Mouse (Mus musculus): ENCODE data around the gene Nrcam. TPM values are rescaled to one million over a fixed set of nuclear protein-coding genes. Genes with fewer than 3 reads are reported as not detected.
A peak's percentile ranks its signal among the peaks of the same experiment; 100 is the strongest.
"Not testable (repeated sequence)": the region's sequence is repeated elsewhere in the genome, so short reads cannot be mapped to it uniquely, and the experiment has no call there.

Nrcam gene
- under 1 TPM; 0.30 to 0.94 TPM for total RNA-seq (2021)

DNA sequence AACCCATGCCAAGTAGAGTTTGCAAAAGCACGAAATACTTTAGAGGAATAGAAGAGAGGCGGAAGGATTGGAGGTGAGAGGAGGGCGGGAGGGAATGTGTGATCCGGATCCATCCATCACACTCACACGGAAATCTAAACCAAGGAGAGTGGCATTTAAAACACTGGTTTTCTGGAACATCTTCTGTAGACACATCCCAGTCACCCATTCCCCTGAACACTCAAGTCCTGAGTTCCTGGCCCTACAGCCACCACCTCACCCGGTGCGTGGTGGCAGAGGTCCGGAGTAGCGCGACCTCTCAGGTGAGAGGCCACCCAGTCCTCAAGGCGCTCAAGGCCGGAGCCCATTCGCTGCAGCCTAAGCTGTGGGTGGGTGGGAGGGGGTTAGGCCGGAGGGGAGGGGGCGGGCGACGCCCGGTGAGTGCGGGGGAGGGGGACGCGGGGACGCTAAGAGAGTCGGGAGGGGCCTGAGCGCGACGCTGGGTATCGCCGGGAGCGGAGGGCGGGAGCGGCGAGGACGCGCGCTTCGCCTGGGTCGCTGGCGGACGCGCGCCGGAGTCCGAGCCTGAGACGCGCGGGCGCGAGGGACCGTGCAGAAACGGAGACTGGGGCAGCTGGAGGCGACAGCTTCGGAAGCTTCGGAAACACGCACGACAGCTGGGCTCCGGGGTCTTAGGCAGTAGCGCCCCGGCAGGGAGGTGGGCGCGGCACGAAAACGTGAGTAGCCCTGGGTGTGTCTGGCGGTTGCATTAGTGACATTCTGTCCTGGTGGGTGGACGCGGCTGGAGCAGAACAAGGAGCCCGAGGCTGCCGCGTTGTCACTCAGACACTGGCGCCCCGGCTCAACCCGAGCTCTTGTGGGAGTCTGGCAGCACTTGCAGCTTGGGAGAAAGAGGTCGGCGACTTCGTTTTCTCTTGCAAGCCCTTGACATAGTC lies at the start of gene Nrcam:
Gene Nrcam, plus strand, starts transcription at position 505 of the 935 bp plus-strand sequence.
- DNase-seq = peak; percentile 7 to 21
- intact Hi-C loops (cut with DNase I) = no loop called here

GRCm38 (mm10) chr12:44280147-44280546 lies 48.5 kb upstream of the Nrcam start:
- intact Hi-C loops (cut with DNase I); DNase-seq: not testable (repeated sequence)

GRCm38 (mm10) chr12:44281534-44281933 lies 47.2 kb upstream of the Nrcam start:
- intact Hi-C loops (cut with DNase I) = no loop called here

GRCm38 (mm10) chr12:44283378-44283777 lies 45.3 kb upstream of the Nrcam start:
- intact Hi-C loops (cut with DNase I) = no loop called here
- DNase-seq = peak in 1 of 2 experiments; percentile 25

More at GRCm38 (mm10) chr12:44281534-44281933, 47.2 kb upstream of the Nrcam start:
- no peak for DNase-seq

GRCm38 (mm10) chr12:44286992-44287391 lies 41.7 kb upstream of the Nrcam start:
- DNase-seq = no peak
- intact Hi-C loops (cut with DNase I) = no loop called here

DNA sequence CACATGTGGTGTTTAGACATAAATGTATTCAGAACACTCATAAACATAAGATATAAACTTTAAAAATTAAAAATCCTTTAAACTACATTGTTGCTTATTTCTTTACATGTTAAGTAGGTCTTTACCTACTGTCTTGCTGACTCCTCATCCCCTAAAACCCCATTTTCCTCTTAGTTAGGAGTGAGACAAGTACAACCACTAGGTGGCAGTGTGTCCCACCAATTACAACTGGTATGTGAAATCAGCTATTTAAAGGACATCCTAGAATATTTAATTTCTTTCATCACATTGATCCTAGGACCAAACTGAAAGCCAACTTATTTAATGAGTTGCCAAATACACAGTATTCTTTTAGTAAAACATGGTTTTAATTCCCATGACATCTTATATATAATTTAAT lies 36.4 kb upstream of the Nrcam start:
- intact Hi-C loops (cut with DNase I) = no loop called here
- peak; percentile 61 to 68 for DNase-seq

DNA sequence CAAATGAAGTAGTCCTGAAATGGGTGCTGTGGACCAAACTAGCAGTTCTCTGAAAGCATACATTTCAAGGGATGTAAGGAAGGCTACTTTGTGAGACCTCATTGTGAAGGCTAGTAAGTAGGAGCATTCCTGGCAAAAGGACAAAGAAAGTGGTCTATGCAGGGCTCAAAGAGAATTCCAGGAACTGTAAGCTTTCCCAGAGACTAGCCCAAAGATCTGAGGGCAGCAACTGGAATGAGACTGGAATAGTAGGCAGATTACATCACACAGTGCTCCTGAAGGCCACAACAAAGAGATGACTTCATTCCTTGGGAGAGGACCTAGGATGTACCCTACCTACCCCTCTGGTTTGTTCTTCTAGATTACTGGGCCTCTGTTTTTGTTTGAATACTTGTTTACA lies 27.9 kb upstream of the Nrcam start:
- intact Hi-C loops (cut with DNase I) = no loop called here
- DNase-seq = no peak

DNA sequence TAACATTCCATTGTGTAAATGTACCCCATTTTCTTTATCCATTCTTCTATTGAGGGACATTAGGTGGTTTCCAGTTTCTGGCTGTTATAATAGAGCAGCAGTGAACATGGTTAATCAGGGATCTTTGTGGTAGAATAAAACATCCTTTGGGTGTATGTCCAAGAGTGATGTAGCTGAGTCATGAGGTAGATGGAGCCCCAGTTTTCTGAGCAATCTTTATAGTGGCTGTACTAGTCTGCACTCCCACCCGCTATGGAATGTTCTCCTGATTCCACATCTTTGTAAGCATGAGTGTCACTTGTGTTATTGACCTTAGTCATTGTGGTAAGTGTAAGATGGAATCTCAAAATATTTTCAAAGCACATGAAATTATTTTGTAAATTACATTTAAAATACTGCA lies 24.7 kb upstream of the Nrcam start:
- intact Hi-C loops (cut with DNase I) = no loop called here
- no peak for DNase-seq

DNA sequence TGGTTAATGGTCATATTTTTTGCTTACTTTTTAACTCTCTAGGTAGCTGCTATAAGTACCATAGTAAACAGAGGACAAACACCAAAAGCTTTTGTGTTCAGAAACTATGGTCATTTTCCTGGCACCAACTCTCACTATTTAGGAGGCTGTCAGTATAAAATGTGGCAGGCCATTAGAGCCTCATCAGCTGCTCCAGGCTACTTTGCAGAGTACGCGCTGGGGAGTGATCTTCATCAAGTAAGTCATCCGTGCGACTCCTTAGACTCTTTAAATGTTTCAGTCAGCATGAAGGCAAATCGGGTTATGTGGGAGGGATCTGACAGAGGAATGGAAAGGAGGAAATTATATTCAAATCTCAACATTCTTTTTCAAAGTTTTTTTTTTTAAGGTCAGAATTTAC lies 23.8 kb upstream of the Nrcam start:
- DNase-seq = no peak
- intact Hi-C loops (cut with DNase I) = no loop called here

DNA sequence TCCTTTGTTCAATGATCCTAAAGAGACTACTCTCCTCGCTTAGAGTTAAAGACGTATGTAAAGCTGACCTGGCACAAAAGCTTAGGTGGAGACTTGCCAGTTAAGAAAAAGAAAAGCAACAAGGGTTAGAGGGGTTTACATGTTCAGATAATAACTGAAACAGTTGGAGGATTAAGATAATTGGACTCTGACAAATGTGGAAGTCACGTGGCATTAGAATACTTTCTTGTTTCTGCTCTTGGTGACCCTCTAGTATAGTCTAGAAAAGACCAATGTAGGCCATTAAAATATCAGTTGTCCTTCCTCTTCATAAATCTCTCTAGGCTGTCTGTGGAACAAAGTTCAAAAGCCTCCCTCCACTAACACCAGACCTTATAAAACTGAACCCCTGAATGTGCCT lies 20.5 kb upstream of the Nrcam start:
- DNase-seq = no peak
- intact Hi-C loops (cut with DNase I) = no loop called here

GRCm38 (mm10) chr12:44315212-44315611 lies 13.5 kb upstream of the Nrcam start:
- intact Hi-C loops (cut with DNase I) = no loop called here
- DNase-seq = no peak

GRCm38 (mm10) chr12:44325091-44325490 lies 3.6 kb upstream of the Nrcam start:
- intact Hi-C loops (cut with DNase I) = no loop called here

GRCm38 (mm10) chr12:44327452-44327851 lies 1.2 kb upstream of the Nrcam start:
- intact Hi-C loops (cut with DNase I) = no loop called here
- no peak for DNase-seq

More at GRCm38 (mm10) chr12:44325091-44325490, 3.6 kb upstream of the Nrcam start:
- no peak for DNase-seq

DNA sequence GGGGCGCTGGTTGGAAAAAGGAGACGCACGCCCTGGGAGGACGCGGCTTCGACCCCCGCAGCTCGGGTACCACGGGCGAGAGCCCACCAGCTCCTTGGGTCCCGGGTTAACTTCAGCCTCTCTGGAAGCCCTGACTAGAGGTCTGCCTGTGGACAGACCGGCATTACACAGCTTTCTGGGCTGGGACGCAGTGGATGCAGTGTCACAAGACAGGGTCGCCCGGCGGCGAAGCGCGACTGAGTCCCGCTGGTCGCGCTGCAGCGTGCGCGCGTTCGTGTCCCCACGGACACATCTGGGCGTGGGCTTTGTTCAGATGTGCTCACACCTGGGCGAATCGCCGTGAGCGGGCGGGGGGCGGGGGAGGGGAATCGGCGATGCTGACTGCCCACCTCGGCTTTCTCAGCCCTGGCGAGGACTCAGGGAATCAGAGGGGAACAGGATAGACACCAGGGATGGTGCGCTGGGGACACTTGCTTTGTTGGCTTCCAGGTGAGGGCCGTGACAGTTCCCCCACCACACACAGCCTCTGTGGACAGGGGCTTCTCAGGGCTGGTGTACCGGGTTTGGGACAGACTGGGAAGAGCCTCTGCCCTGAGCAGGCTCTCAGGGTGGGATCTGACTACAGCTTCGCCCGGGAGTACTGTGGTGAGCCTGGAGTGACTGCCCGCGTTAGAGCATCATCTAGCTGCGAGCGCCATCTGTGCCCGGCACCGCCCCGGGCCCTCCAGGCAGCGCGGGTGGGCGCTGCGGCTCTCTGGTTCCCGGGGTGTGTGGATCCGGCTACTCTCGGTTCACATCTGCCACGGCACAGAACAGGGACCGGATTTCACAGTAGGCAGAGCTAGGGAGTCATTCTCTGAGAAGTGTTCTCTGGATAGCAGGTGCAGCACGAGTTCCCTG lies 881 bp downstream of the Nrcam start:
- DNase-seq = peak in 1 of 2 experiments; percentile 8
- intact Hi-C loops (cut with DNase I) = no loop called here

GRCm38 (mm10) chr12:44330216-44330719 lies 1.6 kb downstream of the Nrcam start:
- intact Hi-C loops (cut with DNase I) = no loop called here

GRCm38 (mm10) chr12:44337136-44337640 lies 8.5 kb downstream of the Nrcam start:
- intact Hi-C loops (cut with DNase I) = no loop called here
- DNase-seq = no peak

More at GRCm38 (mm10) chr12:44330216-44330719, 1.6 kb downstream of the Nrcam start:
- DNase-seq = no peak

DNA sequence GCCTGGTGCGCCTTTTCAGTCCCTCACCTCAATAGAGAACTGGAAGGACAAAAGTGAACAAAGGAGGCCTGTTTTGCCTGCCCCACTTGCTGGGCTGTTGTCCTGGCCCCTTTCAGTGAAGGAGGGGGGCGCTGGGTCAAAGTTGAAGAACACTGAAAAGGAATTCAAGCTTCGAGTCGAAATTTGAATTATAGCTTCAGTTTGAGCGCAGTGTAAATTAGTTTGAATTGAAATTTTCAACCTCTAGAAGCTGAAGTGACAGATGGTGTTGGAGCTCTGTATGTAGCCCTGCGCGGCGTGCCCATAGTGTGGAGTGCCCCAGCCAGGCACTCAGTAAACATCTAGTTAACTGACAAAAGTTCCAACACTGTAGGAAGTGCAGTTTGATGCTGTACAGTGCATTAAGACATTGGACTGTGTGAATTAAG lies 9.5 kb downstream of the Nrcam start:
- intact Hi-C loops (cut with DNase I) = no loop called here
- DNase-seq = no peak

GRCm38 (mm10) chr12:44344075-44344474 lies 15.4 kb downstream of the Nrcam start:
- DNase-seq = no peak
- intact Hi-C loops (cut with DNase I) = no loop called here

GRCm38 (mm10) chr12:44345251-44345650 lies 16.6 kb downstream of the Nrcam start:
- intact Hi-C loops (cut with DNase I) = no loop called here
- DNase-seq = no peak

DNA sequence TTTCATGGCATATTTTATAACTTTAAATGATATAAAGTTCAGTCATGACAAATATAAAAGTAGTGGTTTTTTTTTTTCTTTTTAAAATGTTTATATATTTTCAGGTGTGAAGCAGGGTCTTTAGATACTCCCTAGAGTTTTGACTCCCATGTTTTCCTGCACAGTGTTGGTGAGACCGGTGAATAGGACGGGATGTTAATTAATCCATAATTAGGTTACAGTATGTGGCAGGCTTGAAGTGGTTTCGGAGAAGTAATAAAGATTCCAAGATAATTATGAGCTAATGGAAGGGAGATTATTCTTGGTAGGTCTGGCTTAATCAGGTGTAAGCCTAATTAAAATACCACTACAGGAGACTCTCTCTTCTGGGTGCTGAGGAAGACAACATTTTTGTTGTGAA lies 17.5 kb downstream of the Nrcam start:
- no peak for DNase-seq
- intact Hi-C loops (cut with DNase I) = no loop called here

GRCm38 (mm10) chr12:44355116-44355515 lies 26.4 kb downstream of the Nrcam start:
- intact Hi-C loops (cut with DNase I) = no loop called here
- no peak for DNase-seq
